Mouse (Mus musculus) myocyte (in vitro differentiated cells): ENCODE measurements around the gene Dpagt1. TPM values are rescaled to one million over a fixed set of nuclear protein-coding genes. Genes with fewer than 3 reads are reported as not detected.
"Not testable (repeated sequence)": the region's sequence is repeated elsewhere in the genome, so short reads cannot be mapped to it uniquely, and the experiment has no call there.

Experiments used
- H3K27me3 ChIP-seq: one replicate; pipeline ENCODE4 v1.6.1; 2011; ENCODE audit not compliant: control insufficient read depth, insufficient read depth, insufficient read length
- H3K36me3 ChIP-seq: one replicate; pipeline ENCODE4 v1.6.1; 2011; ENCODE audit not compliant: control insufficient read depth, insufficient read depth
- H3K4me2 ChIP-seq: one replicate; pipeline ENCODE4 v1.6.1; 2011; ENCODE audit warnings: low read depth, control low read depth
- H3K4me3 ChIP-seq: one replicate; pipeline ENCODE4 v1.5.1; 2011; ENCODE audit warnings: mild to moderate bottlenecking, control low read depth, moderate library complexity
- H3K79me2 ChIP-seq: one replicate; pipeline ENCODE4 v1.6.1; 2011; ENCODE audit not compliant: control insufficient read depth, insufficient read depth
- H3ac ChIP-seq: one replicate; pipeline ENCODE4 v1.6.1; 2011; ENCODE audit not compliant: control insufficient read depth, insufficient read length
- CEBPB ChIP-seq: IDR thresholded peaks from 2 replicates; pipeline ENCODE4 v1.6.1; 2011; ENCODE audit warnings: mild to moderate bottlenecking, moderate library complexity; ENCODE audit not compliant: poor library complexity, insufficient read depth, severe bottlenecking
- E2F4 ChIP-seq: IDR thresholded peaks from one replicate; pipeline ENCODE4 v1.6.1; 2011; ENCODE audit warnings: mild to moderate bottlenecking, control low read depth, moderate library complexity; ENCODE audit not compliant: insufficient read depth
- MAX ChIP-seq: IDR thresholded peaks from one replicate; pipeline ENCODE4 v1.6.1; 2011; ENCODE audit warnings: low read depth, mild to moderate bottlenecking, control low read depth
- MYOD1 ChIP-seq, 3 experiments: IDR thresholded peaks; one replicate each; pipeline ENCODE4 v1.6.1; 2011; ENCODE audit warnings: control low read depth in 2 of 3, low read depth in 2 of 3, mild to moderate bottlenecking in 2 of 3, moderate library complexity in 1 of 3; ENCODE audit not compliant: insufficient read length in 2 of 3, control insufficient read depth in 1 of 3
- MYOG ChIP-seq, 3 experiments: IDR thresholded peaks; one replicate each; pipeline ENCODE4 v1.6.1; 2011; ENCODE audit warnings: control low read depth in 2 of 3, low read depth in 2 of 3, mild to moderate bottlenecking in 2 of 3; ENCODE audit not compliant: insufficient read length in 2 of 3, control insufficient read depth in 1 of 3, insufficient read depth in 1 of 3
- POLR2A ChIP-seq: IDR thresholded peaks from one replicate; pipeline ENCODE4 v1.6.1; 2011; ENCODE audit warnings: low read depth, mild to moderate bottlenecking, control low read depth, moderate library complexity; ENCODE audit not compliant: insufficient read length
- POLR2AphosphoS2 ChIP-seq: IDR thresholded peaks from one replicate; pipeline ENCODE4 v1.6.1; 2011; ENCODE audit warnings: low read depth, control low read depth; ENCODE audit not compliant: insufficient read length
- REST ChIP-seq: IDR thresholded peaks from one replicate; pipeline ENCODE4 v1.6.1; 2011; ENCODE audit warnings: mild to moderate bottlenecking, control low read depth, moderate library complexity; ENCODE audit not compliant: insufficient read depth, insufficient read length
- SRF ChIP-seq: IDR thresholded peaks from one replicate; pipeline ENCODE4 v1.6.1; 2011; ENCODE audit warnings: low read depth; ENCODE audit not compliant: control insufficient read depth, insufficient read length
- TCF12 ChIP-seq: IDR thresholded peaks from one replicate; pipeline ENCODE4 v1.6.1; 2011; ENCODE audit warnings: mild to moderate bottlenecking, control low read depth; ENCODE audit not compliant: poor library complexity, insufficient read depth, severe bottlenecking
- TCF3 ChIP-seq: IDR thresholded peaks from one replicate; pipeline ENCODE4 v1.6.1; 2011; ENCODE audit warnings: low read depth, control low read depth; ENCODE audit not compliant: insufficient read length
- USF1 ChIP-seq: IDR thresholded peaks from one replicate; pipeline ENCODE4 v1.6.1; 2011; ENCODE audit warnings: low read depth, mild to moderate bottlenecking, control low read depth, moderate library complexity
- polyA plus RNA-seq: library from polyadenylated mRNA; unstranded; fragments of >200 nt; fragmentation: generic; extraction: Trizol; gene quantifications from one replicate; pipeline ENCODE4 v1.2.1, GENCODE M21; 2012; ENCODE audit warnings: missing spikeins

Dpagt1 gene
- polyA plus RNA-seq, 1 experiment, result 26.3 TPM

GRCm38 (mm10) chr9:44320799-44321133 lies 5.1 kb upstream of the Dpagt1 start:
- H3K4me2 ChIP-seq, result peak overlapping the region; percentile 92
- no peaks in the 10 kb centered on the region for H3K36me3 ChIP-seq
- TF ChIP-seq MAX (no peak), MYOG (IDR thresholded peaks at IDR 0.05; ENCODE audit: control insufficient read depth in 1 of 3, insufficient read depth in 1 of 3, insufficient read length in 2 of 3, low read depth in 2 of 3) (no peak), USF1 (no peak), CEBPB (no peak)
- no peak overlapping the region for H3ac ChIP-seq
- peak overlapping the region; percentile 43 for H3K4me3 ChIP-seq
- no peaks in the 10 kb centered on the region for H3K27me3 ChIP-seq
- H3K79me2 ChIP-seq, result no peaks in the 10 kb centered on the region

- H3K4me3 ChIP-seq, H3ac ChIP-seq, H3K4me2 ChIP-seq, H3K27me3 ChIP-seq, H3K36me3 ChIP-seq: not testable (repeated sequence)
- peaks cover 11% of the 10 kb centered on the region for H3K79me2 ChIP-seq
Measured at GRCm38 (mm10) chr9:44323656-44324055, 2.2 kb upstream of the Dpagt1 start.

DNA sequence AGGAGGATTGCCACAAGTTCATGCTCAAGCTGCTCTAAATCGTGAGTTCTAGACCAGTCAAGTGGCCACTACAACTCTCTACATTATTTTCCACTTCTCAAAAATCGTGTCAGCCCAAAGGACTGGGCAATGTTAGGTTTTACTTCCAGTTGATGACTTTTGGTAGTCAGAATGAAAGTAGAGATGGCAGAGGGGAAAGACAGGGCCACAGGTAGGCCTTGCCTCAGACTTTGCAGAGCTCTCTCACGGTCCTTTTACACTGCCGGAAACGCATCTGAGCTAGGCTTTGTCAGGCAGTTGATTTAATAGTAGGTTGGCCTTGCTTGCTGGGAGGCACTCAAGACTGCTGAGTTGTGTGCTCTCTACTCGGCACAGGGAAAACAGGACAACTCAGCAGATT lies 1.7 kb upstream of the Dpagt1 start:
- H3K4me2 ChIP-seq, result no peak overlapping the region
- peaks cover 11% of the 10 kb centered on the region for H3K79me2 ChIP-seq
- no peaks in the 10 kb centered on the region for H3K27me3 ChIP-seq
- H3K36me3 ChIP-seq, result peaks cover 6% of the 10 kb centered on the region
- no peak overlapping the region for H3ac ChIP-seq
- TF ChIP-seq E2F4 (no peak), TCF12 (no peak), MAX (no peak), MYOD1 (IDR thresholded peaks at IDR 0.05; ENCODE audit: control insufficient read depth in 1 of 3, insufficient read length in 2 of 3, low read depth in 2 of 3) (no peak)
- H3K4me3 ChIP-seq, result no peak overlapping the region

DNA sequence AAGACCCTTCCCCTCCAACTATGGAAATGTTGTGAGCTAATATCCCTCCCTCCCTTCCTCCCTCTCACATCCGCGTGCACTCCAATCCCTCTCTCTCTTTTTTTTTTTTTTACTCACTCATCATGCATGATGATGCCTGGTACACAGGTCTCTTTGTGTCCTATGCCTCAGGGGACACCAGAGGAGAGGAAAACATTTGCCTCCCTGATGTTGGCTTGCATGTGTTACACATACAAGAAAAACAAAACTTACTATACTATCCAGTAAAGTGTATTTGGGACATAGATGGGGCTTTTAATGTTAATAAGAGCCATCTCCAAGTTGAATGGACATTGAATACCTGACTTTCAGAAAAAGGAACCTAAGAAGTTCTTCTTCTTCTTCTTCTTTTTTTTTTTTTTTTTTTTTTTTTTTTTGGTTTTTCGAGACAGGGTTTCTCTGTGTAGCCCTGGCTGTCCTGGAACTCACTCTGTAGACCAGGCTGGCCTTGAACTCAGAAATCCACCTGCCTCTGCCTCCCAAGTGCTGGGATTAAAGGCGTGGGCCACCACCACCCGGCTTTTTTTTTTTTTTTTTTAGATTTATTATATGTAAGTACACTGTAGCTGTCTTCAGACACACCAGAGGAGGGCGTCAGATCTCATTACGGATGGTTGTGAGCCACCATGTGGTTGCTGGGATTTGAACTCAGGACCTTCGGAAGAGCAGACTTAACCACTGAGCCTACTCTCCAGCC lies 619 bp upstream of the Dpagt1 start:
- not testable (repeated sequence) for H3ac ChIP-seq, H3K27me3 ChIP-seq, H3K36me3 ChIP-seq
- Histone ChIP-seq H3K4me2 (peak overlapping the region; percentile 70), H3K79me2 (peaks cover 11% of the 10 kb centered on the region), H3K4me3 (peak overlapping the region; percentile 67)

- Histone ChIP-seq H3ac (peak overlapping the region; percentile 60), H3K36me3 (peaks cover 15% of the 10 kb centered on the region), H3K4me3 (peak overlapping the region; percentile 67), H3K4me2 (peak overlapping the region; percentile 70), H3K79me2 (peaks cover 11% of the 10 kb centered on the region), H3K27me3 (no peaks in the 10 kb centered on the region)
- TF ChIP-seq TCF3 (no peak), MAX (no peak), TCF12 (no peak), POLR2A (peak; percentile 61), CEBPB (peak; percentile 76), MYOG (IDR thresholded peaks at IDR 0.05; ENCODE audit: control insufficient read depth in 1 of 3, insufficient read depth in 1 of 3, insufficient read length in 2 of 3, low read depth in 2 of 3) (no peak), E2F4 (no peak), POLR2AphosphoS2 (peak; percentile 68), USF1 (peak; percentile 94), SRF (no peak), MYOD1 (IDR thresholded peaks at IDR 0.05; ENCODE audit: control insufficient read depth in 1 of 3, insufficient read length in 2 of 3, low read depth in 2 of 3) (no peak), REST (no peak)
Measured at GRCm38 (mm10) chr9:44326371-44327063, 698 bp downstream of the Dpagt1 start.
